Mouse (Mus musculus) liver, embryonic 14.5 days (tissue): ENCODE measurements at regions not wholly inside any gene's neighbourhood (a gene's known extent, or its start where the extent isn't known, plus 50 kb on each side); places are given as distances from the start of the nearest gene placed in this dataset.

ENCODE experiments used
- ATAC-seq: fragments of 200-750 bp; cut with Nextera tagmentation; 2 replicates; pipeline ENCODE4 v1.8.0; 2017; ENCODE audit warnings: moderate number of reproducible peaks, mild to moderate bottlenecking, moderate library complexity; ENCODE audit not compliant: insufficient read depth
- DNase-seq, 3 experiments: peaks; one replicate each; pipeline ENCODE4 v3.0.0-alpha.2; 2012 to 2013; ENCODE audit warnings: low read depth in 3 of 3, low spot score in 3 of 3
- H3K27ac ChIP-seq: fragments of 300-500 bp; sonication (generic); 2 replicates; pipeline ENCODE4 v1.5.1; 2014; ENCODE audit warnings: moderate library complexity, mild to moderate bottlenecking, control low read depth, inconsistent platforms
- H3K27me3 ChIP-seq: fragments of 300-500 bp; sonication (generic); 2 replicates; pipeline ENCODE4 v1.6.1; 2014; ENCODE audit warnings: mild to moderate bottlenecking, low read length, moderate library complexity; ENCODE audit not compliant: control insufficient read depth, insufficient read depth
- H3K36me3 ChIP-seq: fragments of 300-500 bp; sonication (generic); replicated peaks from 2 replicates; pipeline ENCODE4 v1.6.1; 2014; ENCODE audit warnings: low read depth; ENCODE audit not compliant: control insufficient read depth, insufficient read depth
- H3K4me1 ChIP-seq, 2 experiments: fragments of 200-500 bp in 1 of 2; fragments of 300-500 bp in 1 of 2; sonication (generic) in 1 of 2; replicated peaks; 2 replicates each; pipeline ENCODE4 v1.6.1; 2012 to 2014; ENCODE audit warnings: antibody characterized with exemption in 1 of 2, inconsistent platforms in 1 of 2, low read length in 1 of 2; ENCODE audit not compliant: control insufficient read depth in 2 of 2, insufficient read depth in 2 of 2
- H3K4me2 ChIP-seq: fragments of 300-500 bp; sonication (generic); 2 replicates; pipeline ENCODE4 v1.6.1; 2014; ENCODE audit warnings: low read depth, mild to moderate bottlenecking, control low read depth, moderate library complexity
- H3K4me3 ChIP-seq, 2 experiments: fragments of 200-500 bp in 1 of 2; fragments of 300-500 bp in 1 of 2; sonication (generic) in 1 of 2; 2 replicates each; pipeline ENCODE4 v1.5.1; 2012 to 2014; ENCODE audit warnings: low read depth in 2 of 2, low read length in 2 of 2, mild to moderate bottlenecking in 2 of 2, control low read depth in 1 of 2, inconsistent platforms in 1 of 2, moderate library complexity in 1 of 2; ENCODE audit not compliant: insufficient read depth in 1 of 2
- H3K9ac ChIP-seq: fragments of 300-500 bp; sonication (generic); replicated peaks from 2 replicates; pipeline ENCODE4 v1.6.1; 2014; ENCODE audit warnings: mild to moderate bottlenecking, control low read depth, moderate library complexity
- H3K9me3 ChIP-seq: fragments of 300-500 bp; sonication (generic); 2 replicates; pipeline ENCODE4 v1.6.1; 2016; ENCODE audit warnings: low read length, mixed read lengths; ENCODE audit not compliant: control insufficient read depth
- CTCF ChIP-seq: IDR thresholded peaks from 2 replicates; pipeline ENCODE4 v1.5.1; 2016; ENCODE audit warnings: antibody characterized with exemption, low read depth, control low read depth
- EP300 ChIP-seq: IDR thresholded peaks from 2 replicates; pipeline ENCODE4 v1.6.1; 2016; ENCODE audit warnings: antibody characterized with exemption, low read depth
- WGBS: fragments of 180-500 bp; shearing (Covaris S2); extraction: QIAGEN DNeasy Blood & Tissue Kit; methylation state at CpG from one replicate; pipeline ENCODE4 v1.1.7; 2014; ENCODE audit not compliant: insufficient replicate concordance; 5-methylcytosine and 5-hydroxymethylcytosine counted together

DNA sequence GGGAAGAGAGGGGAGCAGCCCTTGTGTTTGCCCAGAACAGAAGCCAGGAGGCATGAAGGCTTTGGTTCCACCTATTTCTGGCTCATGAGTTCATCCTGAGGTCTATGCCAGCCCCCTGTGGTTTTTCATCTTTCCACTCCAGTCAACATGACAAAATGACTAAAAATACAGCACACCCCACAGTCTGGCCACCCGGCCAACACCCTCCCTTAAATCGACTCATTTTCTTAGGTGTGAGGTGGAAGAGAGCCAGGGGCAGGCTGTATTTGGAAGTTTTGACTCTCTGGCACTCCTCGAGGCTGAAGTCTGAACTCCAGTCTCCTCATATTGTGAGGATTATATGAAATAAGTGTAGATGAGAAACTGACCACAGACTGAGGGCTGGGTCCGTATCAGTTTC, 55.0 kb upstream of the Ywhaq start:
- no peaks in the 10 kb centered on the region for H3K4me1 ChIP-seq
- H3K9ac ChIP-seq: no peak overlapping the region
- TF ChIP-seq CTCF (no peak), EP300 (no peak)
- no peak for DNase-seq
- no peak overlapping the region for H3K4me2 ChIP-seq
- H3K27me3 ChIP-seq: no peaks in the 10 kb centered on the region
- H3K27ac ChIP-seq: no peak overlapping the region
- H3K4me3 ChIP-seq: no peak overlapping the region
- no peaks in the 10 kb centered on the region for H3K36me3 ChIP-seq
- 41% methylated on average over 4 of the region's 4 CpGs for WGBS
- no peaks in the 10 kb centered on the region for H3K9me3 ChIP-seq
- ATAC-seq: no peak

- WGBS: 68% methylated on average over 7 of the region's 7 CpGs
- Histone ChIP-seq H3K27ac (no peak overlapping the region), H3K4me1 (no peaks in the 10 kb centered on the region), H3K9me3 (no peaks in the 10 kb centered on the region), H3K4me3 (no peak overlapping the region), H3K9ac (no peak overlapping the region), H3K27me3 (no peaks in the 10 kb centered on the region), H3K36me3 (no peaks in the 10 kb centered on the region), H3K4me2 (no peak overlapping the region)
- no peak for TF ChIP-seq EP300
- TF ChIP-seq CTCF: no peak
- DNase-seq (no peak), ATAC-seq (no peak)
Observed at GRCm38 (mm10) chr12:21471986-21472385, 54.5 kb upstream of the Ywhaq start.

- no peak for TF ChIP-seq CTCF
- no peak for TF ChIP-seq EP300
- no peak overlapping the region for H3K9ac ChIP-seq
- no peak for ATAC-seq
- H3K4me1 ChIP-seq: no peaks in the 10 kb centered on the region
- 62% methylated on average over 3 of the region's 3 CpGs for WGBS
- no peak overlapping the region for H3K4me3 ChIP-seq
- H3K27me3 ChIP-seq: no peaks in the 10 kb centered on the region
- no peak for DNase-seq
- no peaks in the 10 kb centered on the region for H3K9me3 ChIP-seq
- H3K36me3 ChIP-seq: no peaks in the 10 kb centered on the region
- no peak overlapping the region for H3K4me2 ChIP-seq
- H3K27ac ChIP-seq: no peak overlapping the region
Observed at GRCm38 (mm10) chr12:21470286-21470685, 52.8 kb upstream of the Ywhaq start.
